Mouse (Mus musculus) kidney, adult 2 months (tissue): Measurements from ENCODE around the gene Ache. TPM values are rescaled to one million over a fixed set of nuclear protein-coding genes. Genes with fewer than 3 reads are reported as not detected.

Experiments
- DNase-seq: peaks from one replicate; pipeline ENCODE4 v3.0.0; 2021
- H3K27ac ChIP-seq: fragments of 200-500 bp; 2 replicates; pipeline ENCODE4 v1.5.1; 2012; ENCODE audit warnings: low read depth, low read length, control low read depth, inconsistent platforms; ENCODE audit not compliant: insufficient read depth
- H3K27me3 ChIP-seq: fragments of 200-500 bp; replicated peaks from 2 replicates; pipeline ENCODE4 v1.6.1; 2012; ENCODE audit warnings: mild to moderate bottlenecking, moderate library complexity, low read length, inconsistent platforms; ENCODE audit not compliant: control insufficient read depth, insufficient read depth
- H3K36me3 ChIP-seq: fragments of 200-500 bp; 2 replicates; pipeline ENCODE4 v1.6.1; 2012; ENCODE audit warnings: mild to moderate bottlenecking, moderate library complexity, low read length, inconsistent platforms; ENCODE audit not compliant: control insufficient read depth, insufficient read depth
- H3K4me1 ChIP-seq: fragments of 200-500 bp; 2 replicates; pipeline ENCODE4 v1.6.1; 2011; ENCODE audit warnings: low read length; ENCODE audit not compliant: control insufficient read depth, insufficient read depth
- H3K4me3 ChIP-seq: fragments of 200-500 bp; 2 replicates; pipeline ENCODE4 v1.5.1; 2011; ENCODE audit warnings: mild to moderate bottlenecking, low read depth, low read length, control low read depth; ENCODE audit not compliant: insufficient read depth
- CTCF ChIP-seq: fragments of 200-500 bp; conservative IDR thresholded peaks from 2 replicates; pipeline ENCODE4 v1.5.1; 2011; ENCODE audit warnings: low read depth, mild to moderate bottlenecking, control low read depth, low read length, moderate library complexity, mixed read lengths; ENCODE audit not compliant: insufficient read depth, insufficient read length
- POLR2A ChIP-seq: fragments of 200-500 bp; IDR thresholded peaks from one replicate; pipeline ENCODE4 v1.6.1; 2011; ENCODE audit warnings: low read depth, low read length, control low read depth
- WGBS: fragments of 180-500 bp; shearing (Covaris S2); methylation state at CpG from one replicate; pipeline ENCODE4 v1.1.7; 2018; 5-methylcytosine and 5-hydroxymethylcytosine counted together
- polyA plus RNA-seq: library from polyadenylated mRNA; depleted of rRNA; stranded (reverse); fragments of >200 nt; gene quantifications from 2 replicates; pipeline ENCODE4 v1.2.3, GENCODE M21; 2012

Ache gene
- polyA plus RNA-seq, 1 experiment = 4.7 TPM

- Histone ChIP-seq H3K27ac (no peak overlapping the region), H3K27me3 (no peaks in the 10 kb centered on the region; the same call in 1 of the 2 replicates), H3K4me3 (no peak overlapping the region), H3K36me3 (no peaks in the 10 kb centered on the region), H3K4me1 (no peaks in the 10 kb centered on the region)
- TF ChIP-seq POLR2A (no peak), CTCF (peak; percentile 50)
- no peak for DNase-seq
- 62% methylated on average over 5 of the region's 5 CpGs for WGBS
Measured at GRCm38 (mm10) chr5:137285045-137285444, 2.3 kb upstream of the Ache start.

GRCm38 (mm10) chr5:137285986-137286385, 1.3 kb upstream of the Ache start:
- TF ChIP-seq POLR2A (no peak), CTCF (no peak)
- Histone ChIP-seq H3K36me3 (no peaks in the 10 kb centered on the region), H3K27me3 (no peaks in the 10 kb centered on the region; the same call in 1 of the 2 replicates), H3K4me3 (no peak overlapping the region), H3K27ac (no peak overlapping the region), H3K4me1 (no peaks in the 10 kb centered on the region)
- WGBS = 24% methylated on average over 7 of the region's 7 CpGs
- no peak for DNase-seq

DNA sequence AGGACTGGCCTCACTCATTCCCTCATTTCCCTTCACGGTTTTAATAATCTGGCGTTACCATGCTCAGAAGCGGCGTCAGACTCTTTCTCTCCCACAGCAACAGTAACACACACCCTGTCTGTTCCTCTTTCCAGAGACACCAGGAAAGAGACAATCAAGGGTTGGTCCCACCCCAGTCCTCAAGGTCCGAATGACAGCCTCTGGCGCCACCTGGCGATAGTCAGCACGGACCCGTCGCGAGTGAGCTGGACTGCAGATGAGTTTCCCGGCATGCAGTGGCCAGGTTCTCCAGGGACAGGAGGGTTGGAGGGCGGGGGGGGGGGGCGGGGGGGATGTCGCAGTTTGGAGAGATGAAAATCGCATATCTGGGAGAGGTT, 676 bp upstream of the Ache start:
- no peak overlapping the region for H3K4me3 ChIP-seq
- H3K36me3 ChIP-seq = no peaks in the 10 kb centered on the region
- no peaks in the 10 kb centered on the region; the same call in 1 of the 2 replicates for H3K27me3 ChIP-seq
- DNase-seq = peak; percentile 89
- H3K27ac ChIP-seq = no peak overlapping the region
- TF ChIP-seq CTCF (peak; percentile 92), POLR2A (no peak)
- WGBS = under 1% methylated on average over 16 of the region's 16 CpGs
- H3K4me1 ChIP-seq = no peaks in the 10 kb centered on the region

GRCm38 (mm10) chr5:137287953-137288743, 829 bp downstream of the Ache start:
- WGBS = 1% methylated on average over 65 of the region's 65 CpGs
- DNase-seq = no peak
- no peaks in the 10 kb centered on the region for H3K4me1 ChIP-seq
- H3K4me3 ChIP-seq = peak overlapping the region; percentile 37
- no peak overlapping the region for H3K27ac ChIP-seq
- TF ChIP-seq POLR2A (no peak), CTCF (no peak)
- no peaks in the 10 kb centered on the region for H3K36me3 ChIP-seq
- H3K27me3 ChIP-seq = no peaks in the 10 kb centered on the region; the same call in 1 of the 2 replicates

DNA sequence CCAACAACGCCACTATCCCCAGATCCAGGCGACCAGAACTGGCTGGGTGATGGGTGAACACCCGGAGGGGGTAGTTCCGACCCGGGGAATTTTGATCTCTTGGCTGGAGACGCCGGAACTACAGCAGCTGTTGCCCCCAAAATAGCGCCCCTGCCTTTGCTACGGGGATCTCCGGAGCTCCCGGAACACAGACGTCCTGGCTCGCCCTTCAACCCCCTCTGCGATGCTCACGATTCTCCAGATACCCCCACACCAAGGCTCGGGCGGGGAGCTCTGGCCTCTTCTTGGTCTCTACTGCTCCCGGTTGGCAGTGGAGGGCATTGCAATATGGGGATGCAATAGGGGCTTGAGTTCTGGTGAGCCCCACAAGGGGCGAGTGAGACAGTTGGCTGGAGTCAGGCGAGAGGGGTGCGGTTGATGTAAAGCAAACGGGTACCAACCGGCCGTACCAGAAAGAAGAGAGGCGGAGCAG, 1.7 kb downstream of the Ache start:
- 9% methylated on average over 25 of the region's 25 CpGs for WGBS
- no peak overlapping the region for H3K27ac ChIP-seq
- H3K36me3 ChIP-seq = no peaks in the 10 kb centered on the region
- DNase-seq = no peak
- H3K4me1 ChIP-seq = no peaks in the 10 kb centered on the region; the same call in 1 of the 2 replicates
- peak overlapping the region; percentile 33 for H3K4me3 ChIP-seq
- no peaks in the 10 kb centered on the region; the same call in 1 of the 2 replicates for H3K27me3 ChIP-seq
- TF ChIP-seq CTCF (no peak; the same call in 1 of the 2 replicates), POLR2A (no peak)

DNA sequence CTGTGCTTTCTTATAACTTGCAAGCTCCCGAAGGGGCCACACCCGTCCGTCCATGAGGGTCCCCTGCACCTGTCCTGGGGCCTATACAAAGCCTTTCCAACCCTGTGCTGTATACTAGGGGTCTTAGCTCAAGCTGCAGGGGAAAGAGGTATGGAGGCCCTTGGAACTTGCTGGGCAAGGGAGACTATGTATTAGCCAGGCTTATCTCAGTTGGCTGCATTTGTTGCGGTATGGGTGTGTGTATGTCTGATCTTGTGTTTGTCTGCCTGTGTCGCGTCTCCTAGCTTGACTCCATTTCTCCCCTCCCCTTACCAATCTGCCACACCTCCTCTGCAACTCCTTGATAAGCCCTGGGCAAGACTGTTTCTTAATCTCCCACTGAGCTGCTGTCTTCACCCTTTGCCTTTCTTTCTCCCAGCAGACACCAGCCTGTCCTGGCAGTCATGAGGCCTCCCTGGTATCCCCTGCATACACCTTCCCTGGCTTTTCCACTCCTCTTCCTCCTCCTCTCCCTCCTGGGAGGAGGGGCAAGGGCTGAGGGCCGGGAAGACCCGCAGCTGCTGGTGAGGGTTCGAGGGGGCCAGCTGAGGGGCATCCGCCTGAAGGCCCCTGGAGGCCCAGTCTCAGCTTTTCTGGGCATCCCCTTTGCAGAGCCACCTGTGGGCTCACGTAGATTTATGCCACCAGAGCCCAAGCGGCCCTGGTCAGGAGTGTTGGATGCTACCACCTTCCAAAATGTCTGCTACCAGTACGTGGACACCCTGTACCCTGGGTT, 2.5 kb downstream of the Ache start:
- no peaks in the 10 kb centered on the region for H3K36me3 ChIP-seq
- H3K4me1 ChIP-seq = no peaks in the 10 kb centered on the region; the same call in 1 of the 2 replicates
- no peak for TF ChIP-seq POLR2A
- no peak for TF ChIP-seq CTCF
- 77% methylated on average over 13 of the region's 13 CpGs for WGBS
- no peaks in the 10 kb centered on the region; the same call in 1 of the 2 replicates for H3K27me3 ChIP-seq
- no peak overlapping the region for H3K4me3 ChIP-seq
- H3K27ac ChIP-seq = no peak overlapping the region
- DNase-seq = no peak

GRCm38 (mm10) chr5:137290677-137291076, 3.4 kb downstream of the Ache start:
- peak; percentile 77 for DNase-seq
- no peak overlapping the region for H3K27ac ChIP-seq
- H3K4me1 ChIP-seq = no peaks in the 10 kb centered on the region; the same call in 1 of the 2 replicates
- WGBS = 26% methylated on average over 15 of the region's 15 CpGs
- no peak overlapping the region for H3K4me3 ChIP-seq
- H3K27me3 ChIP-seq = no peaks in the 10 kb centered on the region; the same call in 1 of the 2 replicates
- TF ChIP-seq CTCF (peak; percentile 69), POLR2A (no peak)
- no peaks in the 10 kb centered on the region for H3K36me3 ChIP-seq
